Mouse (Mus musculus) hindbrain, embryonic 10.5 days (tissue): ENCODE measurements around the gene Uqcr10. TPM values are rescaled to one million over a fixed set of nuclear protein-coding genes. Genes with fewer than 3 reads are reported as not detected.

Experiments
- DNase-seq: peaks from one replicate; pipeline ENCODE4 v3.0.0-alpha.2; 2017; ENCODE audit warnings: low spot score
- H3K27ac ChIP-seq: fragments of 300-500 bp; sonication (generic); 2 replicates; pipeline ENCODE4 v1.5.1; 2016; ENCODE audit warnings: mild to moderate bottlenecking, moderate library complexity
- H3K27me3 ChIP-seq: fragments of 300-500 bp; sonication (generic); 2 replicates; pipeline ENCODE4 v1.6.1; 2016; ENCODE audit warnings: mild to moderate bottlenecking; ENCODE audit not compliant: poor library complexity, insufficient read depth, severe bottlenecking
- H3K36me3 ChIP-seq: fragments of 300-500 bp; sonication (generic); 2 replicates; pipeline ENCODE4 v1.6.1; 2016; ENCODE audit warnings: mild to moderate bottlenecking, moderate library complexity
- H3K4me1 ChIP-seq: fragments of 300-500 bp; sonication (generic); replicated peaks from 2 replicates; pipeline ENCODE4 v1.6.1; 2016; ENCODE audit warnings: mild to moderate bottlenecking
- H3K4me3 ChIP-seq: fragments of 300-500 bp; sonication (generic); 2 replicates; pipeline ENCODE4 v1.5.1; 2016; ENCODE audit warnings: mild to moderate bottlenecking, moderate library complexity
- H3K9me3 ChIP-seq: fragments of 300-500 bp; sonication (generic); 2 replicates; pipeline ENCODE4 v1.6.1; 2016; ENCODE audit warnings: mild to moderate bottlenecking, moderate library complexity
- WGBS: fragments of 180-500 bp; shearing (Covaris S2); methylation state at CpG from one replicate; pipeline ENCODE4 v1.1.7; 2016; 5-methylcytosine and 5-hydroxymethylcytosine counted together
- polyA plus RNA-seq: library from polyadenylated mRNA; unstranded; fragments of >200 nt; fragmentation: Nextera tagmentation; extraction: Ambion mirVana; gene quantifications from 2 replicates; pipeline ENCODE4 v1.2.1, GENCODE M21; 2016

Uqcr10 gene
- polyA plus RNA-seq, 1 experiment from 2014 or later, result 709 TPM

DNA sequence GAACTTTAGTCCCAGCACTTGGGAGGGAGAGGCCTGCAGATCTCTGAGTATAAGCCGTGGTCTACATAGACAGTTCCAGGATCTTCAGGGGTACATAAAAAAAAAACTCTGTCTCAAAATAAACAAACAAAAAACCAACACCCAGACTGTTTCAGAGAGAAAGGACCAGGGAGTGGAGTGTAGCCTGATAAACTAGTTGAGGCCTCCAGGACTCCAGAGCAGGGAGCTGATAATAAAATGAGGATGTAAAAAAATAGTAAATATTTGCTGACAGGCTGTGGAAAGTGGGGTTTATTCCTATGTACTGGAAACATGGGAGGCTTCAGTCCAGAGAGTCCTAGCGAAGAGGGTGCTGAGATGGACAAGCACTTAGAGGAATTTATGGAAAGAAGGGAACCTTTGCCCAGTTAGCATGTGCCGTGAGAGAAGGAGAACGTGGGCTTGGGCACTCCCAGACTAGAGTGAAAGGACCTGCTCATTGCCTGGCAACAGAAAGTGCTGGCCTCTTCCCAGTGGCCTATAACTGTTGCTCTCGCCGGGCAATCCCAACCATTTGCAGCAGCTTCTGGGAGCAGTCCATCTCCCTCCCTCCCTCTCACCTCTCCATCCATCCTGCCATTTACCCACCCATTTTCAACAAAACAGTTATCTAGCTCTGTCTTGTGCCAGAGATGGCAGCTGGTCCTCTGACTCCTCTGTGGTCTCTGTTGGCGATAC lies 43.7 kb downstream of the Uqcr10 start:
- Histone ChIP-seq H3K27ac (no peak overlapping the region; the same call in 1 of the 2 replicates), H3K36me3 (peaks cover 84% of the 10 kb centered on the region), H3K27me3 (no peaks in the 10 kb centered on the region), H3K4me1 (no peaks in the 10 kb centered on the region), H3K9me3 (no peaks in the 10 kb centered on the region), H3K4me3 (no peak overlapping the region)
- DNase-seq, result no peak
- WGBS, result 85% methylated on average over 7 of the region's 7 CpGs

DNA sequence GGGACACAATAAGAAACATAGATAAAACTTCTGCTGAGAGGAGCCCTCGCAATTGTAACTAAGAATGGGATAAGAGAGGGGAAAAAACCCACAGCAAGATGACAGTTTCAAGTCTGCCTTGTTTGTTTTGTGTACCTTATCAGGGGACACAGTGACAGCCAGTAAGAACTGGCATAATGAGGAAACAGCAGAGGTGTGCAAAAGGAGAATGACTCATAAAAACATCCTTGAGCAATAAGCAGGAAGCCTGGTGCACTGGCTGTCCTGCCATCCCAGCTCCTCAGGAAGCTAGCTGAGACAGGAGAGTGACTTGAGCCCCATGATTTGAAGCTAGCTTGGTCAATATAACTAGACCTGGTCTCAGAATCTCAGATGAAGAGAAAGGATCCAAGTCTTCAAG lies 44.3 kb downstream of the Uqcr10 start:
- H3K4me3 ChIP-seq, result no peak overlapping the region
- H3K27ac ChIP-seq, result no peak overlapping the region
- H3K9me3 ChIP-seq, result no peaks in the 10 kb centered on the region
- no peaks in the 10 kb centered on the region for H3K27me3 ChIP-seq
- 89% methylated on average over 1 of the region's 1 CpGs for WGBS
- no peak for DNase-seq
- H3K4me1 ChIP-seq, result no peaks in the 10 kb centered on the region
- H3K36me3 ChIP-seq, result peaks cover 89% of the 10 kb centered on the region

Other genes with a start within 250 kb of the Uqcr10 start
- 28.1 and 31.7 TPM in 2 replicates for gene Mtmr3, start 109.5 kb downstream of the Uqcr10 start, polyA plus RNA-seq
- not detected in 2 replicates for gene Gm11032, start 84.3 kb downstream of the Uqcr10 start, polyA plus RNA-seq
- gene Ascc2, start 66.6 kb downstream of the Uqcr10 start, polyA plus RNA-seq, result 33.9 and 35.9 TPM in 2 replicates
- gene Zmat5, start 336 bp upstream of the Uqcr10 start, polyA plus RNA-seq, result 84.0 and 104 TPM in 2 replicates
- 0.61 and 1.4 TPM in 2 replicates for gene Cabp7, start 42.4 kb upstream of the Uqcr10 start, polyA plus RNA-seq
- gene Nf2, start 145.2 kb upstream of the Uqcr10 start, polyA plus RNA-seq, result 58.6 and 61.1 TPM in 2 replicates
- 77.9 and 89.0 TPM in 2 replicates for gene Nipsnap1, start 169.6 kb upstream of the Uqcr10 start, polyA plus RNA-seq
- 53.3 and 59.4 TPM in 2 replicates for gene Thoc5, start 191.0 kb upstream of the Uqcr10 start, polyA plus RNA-seq
- gene Nefh, start 243.7 kb upstream of the Uqcr10 start, polyA plus RNA-seq, result 0.29 and 0.44 TPM in 2 replicates